Mouse (Mus musculus) gastrocnemius, postnatal 14 days (tissue): ENCODE results near the gene Tgfbr3l. TPM values are rescaled to one million over a fixed set of nuclear protein-coding genes. Genes with fewer than 3 reads are reported as not detected.
A peak's percentile ranks its signal among the peaks of the same experiment; 100 is the strongest.
"Not testable (repeated sequence)": the region's sequence is repeated elsewhere in the genome, so short reads cannot be mapped to it uniquely, and the experiment has no call there.

Experiments used
- DNase-seq: peaks from one replicate; pipeline ENCODE4 v3.0.0; 2021; ENCODE audit warnings: mixed read lengths
- intact Hi-C: fragments of 180-260 bp; cut with DNase I; formaldehyde crosslinking; loops from one replicate; pipeline ENCODE4 v1.15.1; 2025; ENCODE audit warnings: low total_unique reads
- total RNA-seq, 2 experiments: library from RNA; stranded (reverse); gene quantifications; 2 replicates each; pipeline ENCODE4 v1.2.3; 2021

Gene Tgfbr3l
- total RNA-seq, 2 experiments from 2014 or later = 1.8 to 3.4 TPM

- DNase-seq = no peak
- intact Hi-C loops = no loop called here
Measured at GRCm38 (mm10) chr8:4230612-4231351, 17.2 kb upstream of the Tgfbr3l start.

- intact Hi-C loops = no loop called here
- no peak for DNase-seq
Measured at GRCm38 (mm10) chr8:4237814-4238433, 10.1 kb upstream of the Tgfbr3l start.

- intact Hi-C loops = no loop called here
- DNase-seq = peak; percentile 100
Measured at GRCm38 (mm10) chr8:4238434-4239192, 9.4 kb upstream of the Tgfbr3l start, which contains the start of the genes Map2k7 and Gm49320. TSS of gene Map2k7 (plus strand) at chr8:4238740. TSS of gene Gm49320 (plus strand) at chr8:4238865.

- no peak for DNase-seq
- intact Hi-C loops = no loop called here
Measured at GRCm38 (mm10) chr8:4239193-4239890, 8.7 kb upstream of the Tgfbr3l start.

- intact Hi-C loops = no loop called here
- DNase-seq = no peak
Measured at GRCm38 (mm10) chr8:4245061-4245460, 3.0 kb upstream of the Tgfbr3l start.

DNA sequence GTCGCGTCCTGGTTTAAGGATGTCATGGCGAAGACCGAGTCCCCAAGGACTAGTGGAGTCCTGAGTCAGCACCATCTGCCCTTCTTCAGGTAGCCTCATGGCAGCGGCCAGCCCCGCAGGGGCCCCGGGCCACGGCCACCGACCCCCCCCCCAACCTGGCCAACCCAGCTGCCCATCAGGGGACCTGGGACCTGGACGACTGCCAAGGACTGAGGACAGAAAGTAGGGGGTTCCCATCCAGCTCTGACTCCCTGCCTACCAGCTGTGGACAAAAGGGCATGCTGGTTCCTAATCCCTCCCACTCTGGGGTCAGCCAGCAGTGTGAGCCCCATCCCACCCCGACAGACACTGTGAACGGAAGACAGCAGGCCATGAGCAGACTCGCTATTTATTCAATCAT is 2.3 kb upstream of the Tgfbr3l start:
- intact Hi-C loops = no loop called here
- no peak for DNase-seq

GRCm38 (mm10) chr8:4247241-4247640 is 773 bp upstream of the Tgfbr3l start:
- intact Hi-C loops = no loop called here
- DNase-seq = no peak

DNA sequence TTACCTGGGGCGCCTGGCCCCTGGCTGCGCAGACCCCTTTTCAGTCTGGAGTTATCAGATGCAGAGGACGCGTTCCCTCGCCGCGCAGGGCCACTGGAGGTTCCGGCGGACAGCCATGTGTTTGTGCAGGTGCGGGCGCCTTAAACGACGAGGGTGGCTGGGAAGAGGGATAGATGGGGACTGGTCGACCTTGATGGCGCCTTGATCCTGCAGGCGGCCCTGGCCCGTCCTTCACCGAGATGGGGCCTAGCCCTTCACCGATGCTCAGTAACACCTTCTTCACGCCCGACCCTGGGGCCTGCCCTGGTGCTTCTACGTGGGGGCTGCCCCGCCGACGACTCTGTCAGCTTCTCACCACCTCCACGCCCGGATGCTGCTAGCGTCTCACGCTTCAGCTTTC is 1.2 kb downstream of the Tgfbr3l start:
- peak; percentile 62 for DNase-seq
- intact Hi-C loops = no loop called here

GRCm38 (mm10) chr8:4250306-4250970 is 2.4 kb downstream of the Tgfbr3l start:
- intact Hi-C loops = no loop called here
- peak; percentile 87 for DNase-seq

- intact Hi-C loops = no loop called here
Measured at GRCm38 (mm10) chr8:4252116-4252760, 4.2 kb downstream of the Tgfbr3l start.

DNA sequence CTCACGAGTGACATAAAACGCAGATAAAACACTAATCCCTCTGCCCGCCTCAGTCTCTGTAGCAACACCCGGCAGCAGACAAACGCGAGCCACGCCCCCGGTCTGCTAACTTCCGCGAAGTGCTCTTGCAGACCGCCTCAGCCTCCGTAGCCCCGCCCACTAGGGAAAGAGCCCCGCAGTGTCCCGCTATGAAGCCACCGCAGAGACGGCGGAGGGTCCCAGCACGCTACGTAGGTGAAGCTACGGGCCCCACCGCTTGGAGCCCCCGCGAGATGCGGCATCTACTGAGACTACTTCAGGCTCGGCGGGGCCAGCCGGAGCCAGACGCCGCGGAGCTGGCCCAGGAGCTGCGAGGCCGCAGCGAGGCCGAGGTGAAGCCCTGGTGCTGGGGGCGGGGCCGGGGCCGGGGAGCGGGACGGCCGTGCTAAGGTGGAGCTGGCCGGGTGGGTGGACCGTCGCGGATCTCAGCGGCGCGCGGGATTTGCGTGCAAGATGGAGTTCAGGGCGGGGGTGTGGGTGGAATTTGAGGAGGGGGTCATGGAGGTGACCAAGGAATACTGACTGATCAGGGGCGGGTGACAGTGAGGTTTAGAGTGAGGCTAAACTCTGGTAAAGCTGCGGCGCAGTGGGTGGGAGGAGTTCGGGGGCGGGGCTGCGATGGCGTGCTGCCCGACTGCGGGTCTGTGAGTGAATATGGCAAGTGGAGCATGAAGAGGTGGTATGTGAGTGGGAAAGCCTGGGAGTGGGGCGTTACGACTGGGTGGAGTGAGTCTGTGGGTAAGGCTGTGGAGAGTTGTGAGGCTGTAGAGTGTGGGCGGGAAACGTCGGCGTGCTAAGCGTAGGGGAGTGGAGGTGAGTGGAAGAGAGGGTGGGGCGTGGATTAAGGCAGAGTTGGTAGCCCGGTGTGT is 5.2 kb downstream of the Tgfbr3l start, which contains the start of gene Snapc2:
Snapc2 (plus strand) TSS at position 147 of the 908 bp plus-strand sequence.
- intact Hi-C loops = no loop called here
- peak; percentile 98 for DNase-seq

More at GRCm38 (mm10) chr8:4252116-4252760, 4.2 kb downstream of the Tgfbr3l start:
- DNase-seq = no peak

- DNase-seq = peak; percentile 52
- intact Hi-C loops = no loop called here
Measured at GRCm38 (mm10) chr8:4254001-4254400, 6.0 kb downstream of the Tgfbr3l start.

- DNase-seq, intact Hi-C loops: not testable (repeated sequence)
Measured at GRCm38 (mm10) chr8:4255471-4255870, 7.5 kb downstream of the Tgfbr3l start.

DNA sequence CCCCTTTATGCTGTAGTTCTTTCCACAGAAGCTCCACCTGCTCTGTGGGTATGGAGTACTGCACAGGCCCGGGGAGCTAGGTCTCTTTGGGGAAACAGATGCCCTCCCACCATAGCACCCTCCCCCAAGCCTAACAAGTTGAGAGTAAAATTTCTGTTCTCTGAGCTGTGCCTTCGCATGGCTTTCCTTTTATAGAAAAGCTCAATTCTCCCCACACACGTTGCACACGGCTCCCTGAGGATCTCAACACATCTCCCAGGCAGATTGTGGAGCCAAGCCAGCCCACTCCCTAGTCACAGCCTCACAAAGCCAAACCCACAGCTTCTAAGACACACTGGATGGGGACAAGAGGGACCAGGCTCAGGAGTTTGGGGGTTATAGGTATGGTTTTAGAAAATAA is 8.9 kb downstream of the Tgfbr3l start:
- intact Hi-C loops = no loop called here
- no peak for DNase-seq

- intact Hi-C loops = no loop called here
- no peak for DNase-seq
Measured at GRCm38 (mm10) chr8:4257350-4257749, 9.3 kb downstream of the Tgfbr3l start.

GRCm38 (mm10) chr8:4258233-4258632 is 10.2 kb downstream of the Tgfbr3l start:
- DNase-seq = peak; percentile 78
- intact Hi-C loops = no loop called here

GRCm38 (mm10) chr8:4258678-4259077 is 10.7 kb downstream of the Tgfbr3l start:
- DNase-seq = no peak
- intact Hi-C loops = no loop called here
